Mouse (Mus musculus): ENCODE data around the gene Cyp26b1.

- no peak for TF ChIP-seq EP300 (optimal IDR thresholded peaks at IDR 0.05)
- no peak for TF ChIP-seq CTCF (IDR thresholded peaks at IDR 0.05; ENCODE audit: low read depth)
Measured at GRCm38 (mm10) chr6:84565245-84565644, 28.5 kb downstream of the Cyp26b1 start.
